Mouse (Mus musculus): ENCODE data around the gene Gm17190. TPM values are rescaled to one million over a fixed set of nuclear protein-coding genes. Genes with fewer than 3 reads are reported as not detected.
"Not testable (repeated sequence)": the region's sequence is repeated elsewhere in the genome, so short reads cannot be mapped to it uniquely, and the experiment has no call there.

The Gm17190 gene
- not detected for total RNA-seq (2021)
- long read RNA-seq, experiment 1: 0 reads
- long read RNA-seq, experiment 2: 0 reads

- DNase-seq (ENCODE audit: low spot score in 2 of 2): not testable (repeated sequence)
Measured at GRCm38 (mm10) chr13:96081754-96082153, at the start of gene Gm17190. TSS of gene Gm17190 (plus strand) at chr13:96082054.

GRCm38 (mm10) chr13:96039536-96039935 lies 42.3 kb upstream of the Gm17190 start:
- DNase-seq (ENCODE audit: low spot score in 2 of 2): no peak

GRCm38 (mm10) chr13:96040275-96041042 lies 41.4 kb upstream of the Gm17190 start:
- DNase-seq (ENCODE audit: low spot score in 2 of 2): no peak

- no peak for DNase-seq (ENCODE audit: low spot score in 2 of 2)
Measured at GRCm38 (mm10) chr13:96045396-96045795, 36.5 kb upstream of the Gm17190 start.

GRCm38 (mm10) chr13:96052755-96053154 lies 29.1 kb upstream of the Gm17190 start:
- no peak for DNase-seq (ENCODE audit: low spot score in 2 of 2)

GRCm38 (mm10) chr13:96073555-96073954 lies 8.3 kb upstream of the Gm17190 start:
- DNase-seq (ENCODE audit: low spot score in 2 of 2): no peak

- not testable (repeated sequence) for DNase-seq (ENCODE audit: low spot score in 2 of 2)
Measured at GRCm38 (mm10) chr13:96081276-96081675, 578 bp upstream of the Gm17190 start, which contains the start of gene Gm20075. TSS of gene Gm20075 (minus strand) at chr13:96081376.

GRCm38 (mm10) chr13:96085581-96086302 lies 3.9 kb downstream of the Gm17190 start:
- DNase-seq (ENCODE audit: low spot score in 2 of 2): no peak

GRCm38 (mm10) chr13:96090929-96091328 lies 9.1 kb downstream of the Gm17190 start:
- no peak for DNase-seq (ENCODE audit: low spot score in 2 of 2)

GRCm38 (mm10) chr13:96106367-96106766 lies 24.5 kb downstream of the Gm17190 start:
- DNase-seq (ENCODE audit: low spot score in 2 of 2): no peak

GRCm38 (mm10) chr13:96110767-96111166 lies 28.9 kb downstream of the Gm17190 start:
- no peak for DNase-seq (ENCODE audit: low spot score in 2 of 2)

- no peak for DNase-seq (ENCODE audit: low spot score in 2 of 2)
Measured at GRCm38 (mm10) chr13:96112711-96113110, 30.9 kb downstream of the Gm17190 start.

GRCm38 (mm10) chr13:96125011-96125410 lies 43.2 kb downstream of the Gm17190 start:
- DNase-seq (ENCODE audit: low spot score in 2 of 2): no peak

- DNase-seq (ENCODE audit: low spot score in 2 of 2): no peak
Measured at GRCm38 (mm10) chr13:96126669-96127068, 44.8 kb downstream of the Gm17190 start.

GRCm38 (mm10) chr13:96129081-96129480 lies 47.2 kb downstream of the Gm17190 start:
- DNase-seq (ENCODE audit: low spot score in 2 of 2): no peak

- DNase-seq (ENCODE audit: low spot score in 2 of 2): peak; percentile 65 to 68
Measured at GRCm38 (mm10) chr13:96131050-96131449, 49.2 kb downstream of the Gm17190 start.

GRCm38 (mm10) chr13:96131911-96132310 lies 50.1 kb downstream of the Gm17190 start:
- peak in 1 of 2 experiments; percentile 27 for DNase-seq (ENCODE audit: low spot score in 2 of 2)

GRCm38 (mm10) chr13:96132401-96132816 lies 50.6 kb downstream of the Gm17190 start, which contains the start of gene Sv2c:
TSS of gene Sv2c (minus strand) at chr13:96132577.
- DNase-seq (ENCODE audit: low spot score in 2 of 2): peak; percentile 62 to 76
